Mouse (Mus musculus) heart, adult 2 months (tissue): ENCODE data around the gene Gm853. TPM values are rescaled to one million over a fixed set of nuclear protein-coding genes. Genes with fewer than 3 reads are reported as not detected.

Experiments used
- DNase-seq, 2 experiments: peaks; one replicate each; pipeline ENCODE4 v3.0.0; 2021
- H3K27ac ChIP-seq: fragments of 200-600 bp; 2 replicates; pipeline ENCODE4 v1.8.1; 2022
- H3K27me3 ChIP-seq: fragments of 200-500 bp; 2 replicates; pipeline ENCODE4 v1.6.1; 2012; ENCODE audit warnings: mild to moderate bottlenecking, low read length, inconsistent platforms, mixed read lengths; ENCODE audit not compliant: control insufficient read depth, insufficient read depth
- H3K36me3 ChIP-seq: fragments of 200-500 bp; 2 replicates; pipeline ENCODE4 v1.6.1; 2012; ENCODE audit warnings: low read length, inconsistent platforms; ENCODE audit not compliant: control insufficient read depth, insufficient read depth
- H3K4me1 ChIP-seq: fragments of 200-500 bp; 2 replicates; pipeline ENCODE4 v1.6.1; 2011; ENCODE audit warnings: low read length; ENCODE audit not compliant: control insufficient read depth, insufficient read depth
- H3K4me3 ChIP-seq: fragments of 200-600 bp; 2 replicates; pipeline ENCODE4 v1.8.1; 2022
- H3K79me2 ChIP-seq: fragments of 200-500 bp; replicated peaks from 2 replicates; pipeline ENCODE4 v1.6.1; 2012; ENCODE audit warnings: mild to moderate bottlenecking, inconsistent platforms, low read length, moderate library complexity, mixed read lengths; ENCODE audit not compliant: control insufficient read depth, insufficient read depth
- H3K9ac ChIP-seq: fragments of 200-500 bp; 2 replicates; pipeline ENCODE4 v1.6.1; 2012; ENCODE audit warnings: low read depth, mild to moderate bottlenecking, control low read depth, inconsistent platforms, low read length, mixed read lengths
- CTCF ChIP-seq: fragments of 200-600 bp; IDR thresholded peaks from 2 replicates; pipeline ENCODE4 v1.8.1; 2022; ENCODE audit warnings: antibody characterized with exemption, mild to moderate bottlenecking, moderate library complexity
- EP300 ChIP-seq: fragments of 200-500 bp; IDR thresholded peaks from 2 replicates; pipeline ENCODE4 v1.6.1; 2011; ENCODE audit warnings: low read depth, low read length, control low read depth; ENCODE audit not compliant: insufficient read depth
- POLR2A ChIP-seq: fragments of 200-500 bp; IDR thresholded peaks from 2 replicates; pipeline ENCODE4 v1.6.1; 2011; ENCODE audit warnings: mild to moderate bottlenecking, low read depth, low read length, control low read depth; ENCODE audit not compliant: insufficient read depth
- WGBS: fragments of 180-500 bp; shearing (Covaris S2); methylation state at CpG from one replicate; pipeline ENCODE4 v1.1.7; 2018; 5-methylcytosine and 5-hydroxymethylcytosine counted together
- intact Hi-C: fragments of 180-260 bp; cut with DNase I; formaldehyde crosslinking; loops from one replicate; pipeline ENCODE4 v1.15.1; 2025
- polyA plus RNA-seq: library from polyadenylated mRNA; depleted of rRNA; stranded (reverse); fragments of >200 nt; gene quantifications from 2 replicates; pipeline ENCODE4 v1.2.3, GENCODE M21; 2012
- total RNA-seq, 2 experiments: library from RNA; stranded (reverse); gene quantifications; 2 replicates each; pipeline ENCODE4 v1.2.3; 2021

Gene Gm853
- total and polyA plus RNA-seq, 3 experiments = not detected

GRCm38 (mm10) chr4:130192266-130192665 is 29.9 kb downstream of the Gm853 start:
- Histone ChIP-seq H3K27ac (no peak overlapping the region), H3K4me3 (no peak overlapping the region), H3K36me3 (no peaks in the 10 kb centered on the region), H3K9ac (no peak overlapping the region), H3K27me3 (no peaks in the 10 kb centered on the region; the same call in 1 of the 2 replicates), H3K4me1 (no peaks in the 10 kb centered on the region; the same call in 1 of the 2 replicates), H3K79me2 (no peaks in the 10 kb centered on the region)
- 32% methylated on average over 9 of the region's 9 CpGs for WGBS
- intact Hi-C loops = no loop called here
- DNase-seq = no peak
- no peak for TF ChIP-seq POLR2A
- no peak for TF ChIP-seq CTCF
- no peak for TF ChIP-seq EP300

GRCm38 (mm10) chr4:130189606-130190005 is 32.6 kb downstream of the Gm853 start:
- no peak for DNase-seq
- 41% methylated on average over 7 of the region's 7 CpGs for whole genome bisulfite sequencing
- Histone ChIP-seq H3K27ac (no peak overlapping the region), H3K9ac (no peak overlapping the region), H3K27me3 (no peaks in the 10 kb centered on the region), H3K4me3 (no peak overlapping the region), H3K4me1 (no peaks in the 10 kb centered on the region; the same call in 1 of the 2 replicates), H3K36me3 (no peaks in the 10 kb centered on the region), H3K79me2 (no peaks in the 10 kb centered on the region)
- TF ChIP-seq POLR2A (no peak), CTCF (no peak), EP300 (peak; percentile 49; the same call in 1 of the 2 replicates)
- intact Hi-C loops = loop anchor here (1.0 to 2.0 kb wide), 3 partner anchors 51 to 231 kb away; no protein-coding TSS in a partner anchor

- no peaks in the 10 kb centered on the region for H3K36me3 ChIP-seq
- 2% methylated on average over 13 of the region's 13 CpGs for WGBS
- no peak overlapping the region for H3K4me3 ChIP-seq
Observed at GRCm38 (mm10) chr4:130188806-130189297, 33.3 kb downstream of the Gm853 start.

GRCm38 (mm10) chr4:130186891-130187290 is 35.3 kb downstream of the Gm853 start:
- H3K36me3 ChIP-seq = no peaks in the 10 kb centered on the region
- intact Hi-C loops = no loop called here
- H3K4me1 ChIP-seq = peaks cover 2% of the 10 kb centered on the region
- H3K9ac ChIP-seq = no peak overlapping the region
- no peak for DNase-seq
- TF ChIP-seq CTCF (no peak), POLR2A (no peak)
- no peaks in the 10 kb centered on the region for H3K27me3 ChIP-seq
- H3K27ac ChIP-seq = no peak overlapping the region
- H3K79me2 ChIP-seq = no peaks in the 10 kb centered on the region
- H3K4me3 ChIP-seq = no peak overlapping the region
- 46% methylated on average over 12 of the region's 12 CpGs for WGBS

More at GRCm38 (mm10) chr4:130188806-130189297, 33.3 kb downstream of the Gm853 start:
- peak; percentile 83 to 87 for DNase-seq
- intact Hi-C loops = loop anchor here (1.0 to 2.0 kb wide), 3 partner anchors 51 to 230 kb away; no protein-coding TSS in a partner anchor
- Histone ChIP-seq H3K79me2 (no peaks in the 10 kb centered on the region), H3K27me3 (no peaks in the 10 kb centered on the region), H3K27ac (no peak overlapping the region), H3K4me1 (no peaks in the 10 kb centered on the region; the same call in 1 of the 2 replicates), H3K9ac (no peak overlapping the region)
- TF ChIP-seq CTCF (no peak; the same call in 1 of the 2 replicates), EP300 (peak; percentile 99)

GRCm38 (mm10) chr4:130186450-130186849 is 35.8 kb downstream of the Gm853 start:
- Histone ChIP-seq H3K4me1 (peaks cover 5% of the 10 kb centered on the region), H3K27ac (no peak overlapping the region), H3K79me2 (no peaks in the 10 kb centered on the region), H3K27me3 (no peaks in the 10 kb centered on the region), H3K36me3 (no peaks in the 10 kb centered on the region), H3K9ac (no peak overlapping the region), H3K4me3 (no peak overlapping the region)
- intact Hi-C loops = no loop called here
- 83% methylated on average over 9 of the region's 9 CpGs for WGBS
- no peak for TF ChIP-seq POLR2A
- no peak for TF ChIP-seq CTCF
- TF ChIP-seq EP300 = no peak
- no peak for DNase-seq

- Histone ChIP-seq H3K36me3 (no peaks in the 10 kb centered on the region), H3K27ac (no peak overlapping the region), H3K4me1 (peaks cover 6% of the 10 kb centered on the region), H3K4me3 (no peak overlapping the region), H3K79me2 (no peaks in the 10 kb centered on the region), H3K9ac (no peak overlapping the region), H3K27me3 (no peaks in the 10 kb centered on the region)
- 80% methylated on average over 5 of the region's 5 CpGs for WGBS
- intact Hi-C loops = no loop called here
- no peak for DNase-seq
- TF ChIP-seq POLR2A (no peak), EP300 (no peak), CTCF (no peak)
Observed at GRCm38 (mm10) chr4:130183879-130184278, 38.3 kb downstream of the Gm853 start.
